8 mouse cellular contexts compared by ENCODE assay signal in the genomic region with DNA sequence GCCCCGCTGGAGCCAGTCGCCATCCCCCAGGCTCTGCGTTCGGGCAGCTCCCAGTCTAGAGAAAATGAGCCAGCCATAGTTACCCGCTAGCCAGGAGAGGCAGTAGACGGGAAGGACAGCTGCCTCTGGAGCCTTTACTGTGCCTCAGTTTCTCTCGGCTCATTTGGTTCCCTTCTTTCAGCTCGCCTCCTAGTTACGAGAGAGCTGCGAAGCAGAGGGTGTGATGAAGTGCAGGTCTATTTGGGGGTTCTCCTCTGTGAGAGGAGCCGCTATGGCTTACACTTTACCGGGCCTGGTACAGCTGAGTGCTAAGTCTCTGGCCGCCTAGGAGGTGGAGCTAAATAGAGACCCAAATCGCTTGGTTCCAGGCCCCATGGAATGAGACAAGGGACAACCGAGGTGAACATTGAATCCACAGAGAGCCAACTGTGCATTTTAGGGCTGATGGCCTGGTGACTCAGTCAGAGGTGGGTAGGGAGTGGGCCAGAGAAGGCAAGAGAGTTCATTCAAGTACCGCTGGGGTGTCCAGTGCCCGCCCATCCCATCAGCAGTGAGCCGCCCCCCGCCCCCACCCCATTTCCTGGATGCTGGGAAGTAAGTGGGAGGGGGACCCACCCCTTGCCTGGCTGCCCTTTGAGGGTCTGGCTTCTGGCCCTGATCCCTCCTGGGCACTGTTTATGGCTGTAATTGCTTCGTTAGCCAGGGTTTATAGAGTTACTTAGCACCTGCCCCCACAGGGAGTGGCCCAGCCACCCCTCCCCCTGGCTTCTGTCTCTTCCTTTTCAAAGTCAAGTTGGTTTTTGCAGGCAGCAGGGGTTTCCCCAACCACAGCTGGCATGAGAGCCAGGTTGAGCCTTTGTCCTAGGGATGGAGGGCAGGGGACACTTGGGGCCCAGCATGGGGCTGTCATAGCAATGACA. TPM values are rescaled to one million over a fixed set of nuclear protein-coding genes. Genes with fewer than 3 reads are reported as not detected.
DNase-seq lines count a peak whose midpoint lies in the region; ATAC-seq and TF ChIP-seq lines count a peak whose summit lies in the region.

No protein-coding gene starts in this region.

- no peak for ATAC-seq in embryonic facial prominence, embryonic 12.5 days (ENCODE audit: insufficient number of reproducible peaks, insufficient read depth, low FRiP score, low TSS enrichment)
- peak; percentile 59 for ATAC-seq in inflammation-experienced regulatory T-cells, adult 6 months
- no peak for ATAC-seq in liver, postnatal 0 days
- ATAC-seq in frontal cortex, adult (ENCODE audit: low TSS enrichment): no peak
- no peak for ATAC-seq in cerebellum, adult (ENCODE audit: insufficient number of reproducible peaks, low FRiP score, low TSS enrichment)

- H3K27ac ChIP-seq in gastrocnemius, adult 2 months: peak overlapping the region; percentile 99
- H3K27ac ChIP-seq in embryonic facial prominence, embryonic 12.5 days: no peak overlapping the region; the same call in 1 of the 2 replicates
- H3K27ac ChIP-seq in liver, postnatal 0 days (ENCODE audit: low read depth): peak overlapping the region; percentile 87

- no peaks in the 10 kb centered on the region for H3K9me3 ChIP-seq in embryonic facial prominence, embryonic 12.5 days
- H3K9me3 ChIP-seq in liver, postnatal 0 days (ENCODE audit: low read length): no peaks in the 10 kb centered on the region

- 5% methylated on average over 20 of the region's 20 CpGs for WGBS in embryonic facial prominence, embryonic 12.5 days
- WGBS in liver, postnatal 0 days (ENCODE audit: insufficient replicate concordance): 22% methylated on average over 20 of the region's 20 CpGs

- peaks cover 9% of the 10 kb centered on the region; the same call in 1 of the 2 replicates for H3K27me3 ChIP-seq in embryonic facial prominence, embryonic 12.5 days
- peaks cover 6% of the 10 kb centered on the region; the same call in 1 of the 2 replicates for H3K27me3 ChIP-seq in liver, postnatal 0 days (ENCODE audit: insufficient read depth, low read length)

- DNase-seq in gastrocnemius, adult 2 months: peak; percentile 62
- DNase-seq in gastrocnemius, postnatal 36 days: no peak
- no peak for DNase-seq in liver, postnatal 0 days
- peak; percentile 45 for DNase-seq in retina, postnatal 1 day

- H3K4me3 ChIP-seq in gastrocnemius, adult 2 months: peak overlapping the region; percentile 97
- H3K4me3 ChIP-seq in embryonic facial prominence, embryonic 12.5 days: peak overlapping the region; percentile 68
- H3K4me3 ChIP-seq in liver, postnatal 0 days (ENCODE audit: low read depth, low read length): peak overlapping the region; percentile 77

- intact Hi-C loops in gastrocnemius, adult 2 months (cut with DNase I): loop anchor here (2.0 to 5.0 kb wide), 2 partner anchors 22 to 33 kb away; no protein-coding TSS in a partner anchor
- intact Hi-C loops in gastrocnemius, postnatal 36 days (cut with DNase I): no loop called here

- peaks cover 15% of the 10 kb centered on the region for H3K4me1 ChIP-seq in embryonic facial prominence, embryonic 12.5 days
- peaks cover 24% of the 10 kb centered on the region for H3K4me1 ChIP-seq in liver, postnatal 0 days (ENCODE audit: insufficient read depth)

- H3K36me3 ChIP-seq in embryonic facial prominence, embryonic 12.5 days: no peaks in the 10 kb centered on the region
- H3K36me3 ChIP-seq in liver, postnatal 0 days (replicated peaks; ENCODE audit: insufficient read depth, low read length): no peaks in the 10 kb centered on the region

- peak overlapping the region; percentile 65; the same call in 1 of the 2 replicates for H3K9ac ChIP-seq in embryonic facial prominence, embryonic 12.5 days
- H3K9ac ChIP-seq in liver, postnatal 0 days (replicated peaks): peak overlapping the region; percentile 71

- H3K4me2 ChIP-seq in embryonic facial prominence, embryonic 12.5 days (replicated peaks): peak overlapping the region; percentile 98
- peak overlapping the region; percentile 92 for H3K4me2 ChIP-seq in liver, postnatal 0 days (ENCODE audit: low read depth, low read length)

- no peak for TF ChIP-seq EP300 in liver, postnatal 0 days (IDR thresholded peaks at IDR 0.05; ENCODE audit: low read depth)

- TF ChIP-seq CTCF in gastrocnemius, adult 2 months (IDR thresholded peaks at IDR 0.05): no peak
- no peak for TF ChIP-seq CTCF in liver, postnatal 0 days (IDR thresholded peaks at IDR 0.05; ENCODE audit: low read depth)

RNA-seq across cellular contexts. Expression of a gene that starts 2.3 kb away (rescaled TPM):
- total RNA-seq in gastrocnemius, adult 2 months (2021): 10 to 100 TPM; 85.3 to 93.9 TPM
- 10 to 100 TPM; 72.7 to 75.2 TPM for total RNA-seq in gastrocnemius, postnatal 36 days (2021)
- polyA plus RNA-seq in embryonic facial prominence, embryonic 12.5 days (2016; fragmentation: Nextera tagmentation; extraction: Ambion mirVana): 5.2 and 6.0 TPM in 2 replicates
- 10 to 100 TPM in 1 of 3 experiments, 1 to 10 TPM in 2; 5.6 to 10.6 (median 6.5) TPM for polyA plus RNA-seq in inflammation-experienced regulatory T-cells, adult 6 months (2017; shearing (Covaris generic))
- polyA plus RNA-seq in liver, postnatal 0 days (2015; fragmentation: Nextera tagmentation; extraction: Ambion mirVana): 5.8 and 7.1 TPM in 2 replicates

RNA-seq across cellular contexts. Expression of a gene that starts 12.5 kb away (rescaled TPM):
- not detected for total RNA-seq in gastrocnemius, adult 2 months (2021)
- not detected for total RNA-seq in gastrocnemius, postnatal 36 days (2021)
- polyA plus RNA-seq in embryonic facial prominence, embryonic 12.5 days (2016; fragmentation: Nextera tagmentation; extraction: Ambion mirVana): not detected in 2 replicates
- not detected for polyA plus RNA-seq in inflammation-experienced regulatory T-cells, adult 6 months (2017; shearing (Covaris generic))
- polyA plus RNA-seq in liver, postnatal 0 days (2015; fragmentation: Nextera tagmentation; extraction: Ambion mirVana): 0.07 and 0.15 TPM in 2 replicates

RNA-seq across cellular contexts. Expression of a gene that starts 44.6 kb away (rescaled TPM):
- 1 to 10 TPM; 2.6 to 3.7 TPM for total RNA-seq in gastrocnemius, adult 2 months (2021)
- total RNA-seq in gastrocnemius, postnatal 36 days (2021): 1 to 10 TPM; 1.8 to 2.2 TPM
- polyA plus RNA-seq in embryonic facial prominence, embryonic 12.5 days (2016; fragmentation: Nextera tagmentation; extraction: Ambion mirVana): 0.87 and 1.2 TPM in 2 replicates
- not detected for polyA plus RNA-seq in inflammation-experienced regulatory T-cells, adult 6 months (2017; shearing (Covaris generic))
- polyA plus RNA-seq in liver, postnatal 0 days (2015; fragmentation: Nextera tagmentation; extraction: Ambion mirVana): 0.25 TPM in 1 of 2 replicates, not detected in the other

RNA-seq across cellular contexts. Expression of a gene that starts 44.9 kb away (rescaled TPM):
- under 1 TPM; 0.45 to 0.46 TPM for total RNA-seq in gastrocnemius, adult 2 months (2021)
- total RNA-seq in gastrocnemius, postnatal 36 days (2021): under 1 TPM; 0.18 to 0.62 TPM
- 0.27 and 0.31 TPM in 2 replicates for polyA plus RNA-seq in embryonic facial prominence, embryonic 12.5 days (2016; fragmentation: Nextera tagmentation; extraction: Ambion mirVana)
- not detected for polyA plus RNA-seq in inflammation-experienced regulatory T-cells, adult 6 months (2017; shearing (Covaris generic))
- 0.13 TPM in 1 of 2 replicates, not detected in the other for polyA plus RNA-seq in liver, postnatal 0 days (2015; fragmentation: Nextera tagmentation; extraction: Ambion mirVana)

RNA-seq across cellular contexts. Expression of a gene that starts 50.3 kb away (rescaled TPM):
- total RNA-seq in gastrocnemius, adult 2 months (2021): 1 to 10 TPM; 4.2 to 5.7 TPM
- total RNA-seq in gastrocnemius, postnatal 36 days (2021): 1 to 10 TPM; 3.2 to 5.1 TPM
- polyA plus RNA-seq in embryonic facial prominence, embryonic 12.5 days (2016; fragmentation: Nextera tagmentation; extraction: Ambion mirVana): 7.3 and 8.0 TPM in 2 replicates
- polyA plus RNA-seq in inflammation-experienced regulatory T-cells, adult 6 months (2017; shearing (Covaris generic)): not detected
- 0.96 and 2.1 TPM in 2 replicates for polyA plus RNA-seq in liver, postnatal 0 days (2015; fragmentation: Nextera tagmentation; extraction: Ambion mirVana)

Comparison
In these comparisons a context has a peak if more than half of its experiments do, and no peak if none do; other contexts are left out.
1. DNase-seq: peak in gastrocnemius, adult 2 months (single experiment) and retina, postnatal 1 day (single experiment); none in gastrocnemius, postnatal 36 days (0 of 2) and liver, postnatal 0 days (single experiment).
2. Peak in every context shown above with its lines, with median percentiles within 50 percentile points of each other: H3K4me3 ChIP-seq.